Mouse (Mus musculus) lung, postnatal 0 days (tissue): ENCODE data around the gene Dlat. TPM values are rescaled to one million over a fixed set of nuclear protein-coding genes. Genes with fewer than 3 reads are reported as not detected.
A peak's percentile ranks its signal among the peaks of the same experiment; 100 is the strongest.

Experiments used
- ATAC-seq: fragments of 200-750 bp; cut with Nextera tagmentation; 2 replicates; pipeline ENCODE4 v1.8.0; 2017; ENCODE audit warnings: moderate library complexity
- DNase-seq: peaks from one replicate; pipeline ENCODE4 v3.0.0-alpha.2; 2016; ENCODE audit warnings: low spot score
- H3K27ac ChIP-seq: fragments of 300-500 bp; sonication (generic); 2 replicates; pipeline ENCODE4 v1.5.1; 2014; ENCODE audit warnings: antibody characterized with exemption, mild to moderate bottlenecking, low read length, mixed read lengths
- H3K27me3 ChIP-seq: fragments of 300-500 bp; sonication (generic); replicated peaks from 2 replicates; pipeline ENCODE4 v1.6.1; 2014; ENCODE audit warnings: low read length, mixed read lengths; ENCODE audit not compliant: insufficient read depth
- H3K36me3 ChIP-seq: fragments of 300-500 bp; sonication (generic); 2 replicates; pipeline ENCODE4 v1.6.1; 2014; ENCODE audit warnings: low read length, mixed read lengths; ENCODE audit not compliant: insufficient read depth
- H3K4me1 ChIP-seq: fragments of 300-500 bp; sonication (generic); 2 replicates; pipeline ENCODE4 v1.6.1; 2014; ENCODE audit warnings: antibody characterized with exemption, low read depth, low read length, mixed read lengths; ENCODE audit not compliant: insufficient read depth
- H3K4me2 ChIP-seq: fragments of 300-500 bp; sonication (generic); replicated peaks from 2 replicates; pipeline ENCODE4 v1.6.1; 2014; ENCODE audit warnings: low read depth, mild to moderate bottlenecking, low read length, moderate library complexity, mixed read lengths
- H3K4me3 ChIP-seq: fragments of 300-500 bp; sonication (generic); 2 replicates; pipeline ENCODE4 v1.5.1; 2014; ENCODE audit warnings: low read depth, low read length
- H3K9ac ChIP-seq: fragments of 300-500 bp; sonication (generic); replicated peaks from 2 replicates; pipeline ENCODE4 v1.6.1; 2014; ENCODE audit warnings: low read depth, mild to moderate bottlenecking
- H3K9me3 ChIP-seq: fragments of 300-500 bp; sonication (generic); 2 replicates; pipeline ENCODE4 v1.6.1; 2016; ENCODE audit warnings: low read length, mixed read lengths
- CTCF ChIP-seq: IDR thresholded peaks from 2 replicates; pipeline ENCODE4 v1.5.1; 2016; ENCODE audit warnings: antibody characterized with exemption, mild to moderate bottlenecking
- EP300 ChIP-seq: IDR thresholded peaks from 2 replicates; pipeline ENCODE4 v1.6.1; 2016; ENCODE audit warnings: antibody characterized with exemption, mild to moderate bottlenecking, control low read depth
- WGBS: fragments of 180-500 bp; shearing (Covaris S2); extraction: QIAGEN DNeasy Blood & Tissue Kit; methylation state at CpG from one replicate; pipeline ENCODE4 v1.1.7; 2014; 5-methylcytosine and 5-hydroxymethylcytosine counted together
- polyA plus RNA-seq: library from polyadenylated mRNA; unstranded; fragments of >200 nt; fragmentation: Nextera tagmentation; extraction: Ambion mirVana; gene quantifications from 2 replicates; pipeline ENCODE4 v1.2.1, GENCODE M21; 2015

Dlat gene
- polyA plus RNA-seq, 1 experiment from 2014 or later, result 27.2 TPM

GRCm38 (mm10) chr9:50616161-50616560 lies 43.4 kb downstream of the Dlat start:
- peak overlapping the region; percentile 87 for H3K4me3 ChIP-seq
- H3K27me3 ChIP-seq, result no peaks in the 10 kb centered on the region
- H3K9ac ChIP-seq, result peak overlapping the region; percentile 90
- peak overlapping the region; percentile 79 for H3K4me2 ChIP-seq
- TF ChIP-seq CTCF (no peak), EP300 (no peak)
- peaks cover 8% of the 10 kb centered on the region for H3K36me3 ChIP-seq
- DNase-seq (no peak), ATAC-seq (no peak)
- no peaks in the 10 kb centered on the region for H3K9me3 ChIP-seq
- peak overlapping the region; percentile 97 for H3K27ac ChIP-seq
- WGBS, result 31% methylated on average over 11 of the region's 11 CpGs
- H3K4me1 ChIP-seq, result no peaks in the 10 kb centered on the region

GRCm38 (mm10) chr9:50612115-50612514 lies 47.5 kb downstream of the Dlat start:
- Histone ChIP-seq H3K27ac (no peak overlapping the region), H3K27me3 (no peaks in the 10 kb centered on the region), H3K4me1 (no peaks in the 10 kb centered on the region), H3K4me3 (no peak overlapping the region), H3K9me3 (no peaks in the 10 kb centered on the region), H3K9ac (no peak overlapping the region), H3K36me3 (peaks cover 8% of the 10 kb centered on the region), H3K4me2 (no peak overlapping the region)
- TF ChIP-seq EP300 (no peak), CTCF (no peak)
- no peak for ATAC-seq
- DNase-seq, result no peak
- 90% methylated on average over 4 of the region's 4 CpGs for WGBS

DNA sequence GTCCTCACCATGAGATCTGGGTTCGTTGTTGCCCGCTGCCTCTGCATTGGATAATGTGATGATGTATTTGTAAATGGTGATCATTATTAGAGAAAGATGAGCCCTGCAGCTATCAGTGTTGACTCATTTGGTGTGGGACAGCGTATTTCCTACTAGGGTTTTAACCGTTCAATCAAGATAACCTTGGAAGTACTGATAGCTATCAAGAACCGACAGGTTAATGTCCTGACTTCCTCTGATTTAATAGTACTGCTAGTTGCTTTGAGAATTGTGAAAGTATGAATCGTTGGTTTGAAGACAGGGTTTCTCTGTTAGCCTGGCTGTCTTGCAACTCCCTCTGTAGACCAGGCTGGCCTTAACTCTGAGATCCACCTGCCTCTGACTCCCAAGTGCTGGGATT lies 55.2 kb downstream of the Dlat start:
- no peak for ATAC-seq
- H3K36me3 ChIP-seq, result no peaks in the 10 kb centered on the region; the same call in 1 of the 2 replicates
- H3K27me3 ChIP-seq, result no peaks in the 10 kb centered on the region
- no peaks in the 10 kb centered on the region for H3K9me3 ChIP-seq
- TF ChIP-seq CTCF, result no peak
- no peak for TF ChIP-seq EP300
- peak overlapping the region; percentile 66 for H3K4me3 ChIP-seq
- WGBS, result 2% methylated on average over 6 of the region's 6 CpGs
- no peak for DNase-seq
- H3K9ac ChIP-seq, result peak overlapping the region; percentile 60
- peak overlapping the region; percentile 87 for H3K4me2 ChIP-seq
- peaks cover 18% of the 10 kb centered on the region; the same call in 1 of the 2 replicates for H3K4me1 ChIP-seq
- H3K27ac ChIP-seq, result peak overlapping the region; percentile 87

DNA sequence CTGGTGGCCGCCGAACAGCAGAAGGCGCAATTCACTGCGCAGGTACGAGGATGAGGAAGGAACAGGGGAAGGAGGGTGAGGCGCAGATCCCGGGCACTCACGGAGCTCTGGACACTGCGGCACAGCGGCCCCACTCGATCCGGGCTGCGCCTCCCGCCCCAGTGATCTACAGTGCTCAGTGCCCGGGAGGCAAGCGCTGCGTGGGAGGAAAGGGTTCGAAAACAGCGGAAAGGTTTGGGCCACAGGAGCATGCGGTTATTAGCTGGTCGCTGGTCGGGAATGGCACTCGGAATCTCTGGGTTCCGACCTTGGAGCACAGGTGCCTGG lies 55.6 kb downstream of the Dlat start:
- DNase-seq (no peak), ATAC-seq (peak; percentile 78)
- Histone ChIP-seq H3K9ac (peak overlapping the region; percentile 60), H3K36me3 (no peaks in the 10 kb centered on the region; the same call in 1 of the 2 replicates), H3K4me2 (peak overlapping the region; percentile 87), H3K27ac (peak overlapping the region; percentile 87), H3K4me3 (peak overlapping the region; percentile 66), H3K4me1 (peaks cover 18% of the 10 kb centered on the region; the same call in 1 of the 2 replicates), H3K27me3 (no peaks in the 10 kb centered on the region), H3K9me3 (no peaks in the 10 kb centered on the region)
- WGBS, result under 1% methylated on average over 24 of the region's 24 CpGs
- peak; percentile 65 for TF ChIP-seq CTCF
- no peak for TF ChIP-seq EP300

GRCm38 (mm10) chr9:50603189-50603997 lies 56.2 kb downstream of the Dlat start, which contains the start of the genes Sdhd and Timm8b:
Gene Sdhd (minus strand): TSS chr9:50603812.
Gene Timm8b (plus strand): TSS chr9:50603910.
- no peak for TF ChIP-seq CTCF
- TF ChIP-seq EP300, result no peak
- Histone ChIP-seq H3K27ac (peak within 1 kb of the TSS; percentile 87), H3K9ac (peak within 1 kb of the TSS; percentile 60), H3K4me2 (peak within 1 kb of the TSS; percentile 87), H3K27me3 (no peaks in the 10 kb centered on the region), H3K36me3 (peaks cover 2% of the 10 kb centered on the region; the same call in 1 of the 2 replicates), H3K9me3 (no peaks in the 10 kb centered on the region), H3K4me3 (peak within 1 kb of the TSS; percentile 66), H3K4me1 (peaks cover 18% of the 10 kb centered on the region; the same call in 1 of the 2 replicates)
- peak; percentile 98 for DNase-seq
- ATAC-seq, result peak; percentile 99
- 1% methylated on average over 48 of the region's 48 CpGs for WGBS

- TF ChIP-seq EP300 (no peak), CTCF (no peak)
- no peak overlapping the region for H3K27ac ChIP-seq
- peak overlapping the region; percentile 66; the same call in 1 of the 2 replicates for H3K4me3 ChIP-seq
- peak overlapping the region; percentile 87 for H3K4me2 ChIP-seq
- WGBS, result 88% methylated on average over 7 of the region's 7 CpGs
- no peaks in the 10 kb centered on the region for H3K27me3 ChIP-seq
- H3K36me3 ChIP-seq, result peaks cover 11% of the 10 kb centered on the region; the same call in 1 of the 2 replicates
- peaks cover 18% of the 10 kb centered on the region; the same call in 1 of the 2 replicates for H3K4me1 ChIP-seq
- no peak for ATAC-seq
- DNase-seq, result no peak
- no peak overlapping the region for H3K9ac ChIP-seq
- no peaks in the 10 kb centered on the region for H3K9me3 ChIP-seq
Observed at GRCm38 (mm10) chr9:50602055-50602845, 57.3 kb downstream of the Dlat start.
